Mouse (Mus musculus) inflammation-experienced regulatory T-cells, adult 6 months (primary cell): ENCODE data around the gene Wdr24. TPM values are rescaled to one million over a fixed set of nuclear protein-coding genes. Genes with fewer than 3 reads are reported as not detected.

Experiments
- ATAC-seq: one replicate; pipeline ENCODE4 v1.8.0; 2017
- polyA plus RNA-seq, 3 experiments: library from polyadenylated mRNA; unstranded; fragments of 100-300 nt; shearing (Covaris generic); gene quantifications; one replicate each; pipeline ENCODE4 v1.2.1; 2017

The Wdr24 gene
- polyA plus RNA-seq, 3 experiments from 2014 or later, result 13.8 to 23.4 (median 19.3) TPM

DNA sequence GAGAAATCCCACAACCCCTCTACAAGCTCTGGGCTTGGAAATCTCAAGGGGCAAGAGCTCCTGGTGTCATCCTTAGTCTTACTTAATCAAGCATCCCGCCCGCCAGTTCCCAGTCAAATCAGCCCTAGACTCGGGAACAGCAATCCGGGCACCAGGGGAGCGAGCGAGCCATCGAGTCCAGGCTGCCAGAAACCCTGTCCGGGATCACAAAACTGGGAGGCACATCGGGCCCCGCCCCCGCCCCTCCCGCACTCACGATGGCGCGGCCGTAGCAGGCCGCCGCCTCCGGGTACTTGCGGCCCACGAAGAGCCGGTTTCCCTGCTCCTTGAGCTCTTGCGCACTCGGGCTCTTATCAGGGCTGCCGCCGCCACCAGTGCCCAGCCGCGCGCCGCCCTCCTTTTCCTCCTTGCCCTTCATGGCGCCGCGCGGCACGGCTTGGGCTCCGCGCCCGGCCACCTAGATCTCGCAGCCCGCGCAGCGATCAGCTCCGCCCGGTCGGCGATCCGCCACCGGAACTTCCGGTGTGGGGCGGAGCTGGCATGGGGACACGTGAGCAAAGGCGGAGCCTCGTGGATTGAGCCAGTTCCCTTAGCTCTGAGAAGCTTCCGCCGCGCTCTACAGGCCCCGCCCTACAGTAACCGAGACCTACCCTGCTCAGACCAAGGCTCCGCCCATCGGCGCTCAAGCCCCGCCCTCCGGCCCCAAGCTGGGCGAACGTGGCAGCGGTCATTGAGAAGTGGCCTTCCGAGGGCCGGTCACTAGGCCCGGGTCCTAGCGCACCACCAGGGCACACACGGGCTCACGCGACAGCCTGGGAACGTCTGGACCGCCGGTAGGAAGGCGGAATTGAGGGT is 9.2 kb downstream of the Wdr24 start:
- ATAC-seq, result peak; percentile 95

- no peak for ATAC-seq
Measured at GRCm38 (mm10) chr17:25833291-25833663, 9.8 kb downstream of the Wdr24 start, which contains the start of gene Stub1. Stub1 (minus strand) TSS chr17:25833404.

GRCm38 (mm10) chr17:25833961-25834594 is 10.7 kb downstream of the Wdr24 start:
- no peak for ATAC-seq

DNA sequence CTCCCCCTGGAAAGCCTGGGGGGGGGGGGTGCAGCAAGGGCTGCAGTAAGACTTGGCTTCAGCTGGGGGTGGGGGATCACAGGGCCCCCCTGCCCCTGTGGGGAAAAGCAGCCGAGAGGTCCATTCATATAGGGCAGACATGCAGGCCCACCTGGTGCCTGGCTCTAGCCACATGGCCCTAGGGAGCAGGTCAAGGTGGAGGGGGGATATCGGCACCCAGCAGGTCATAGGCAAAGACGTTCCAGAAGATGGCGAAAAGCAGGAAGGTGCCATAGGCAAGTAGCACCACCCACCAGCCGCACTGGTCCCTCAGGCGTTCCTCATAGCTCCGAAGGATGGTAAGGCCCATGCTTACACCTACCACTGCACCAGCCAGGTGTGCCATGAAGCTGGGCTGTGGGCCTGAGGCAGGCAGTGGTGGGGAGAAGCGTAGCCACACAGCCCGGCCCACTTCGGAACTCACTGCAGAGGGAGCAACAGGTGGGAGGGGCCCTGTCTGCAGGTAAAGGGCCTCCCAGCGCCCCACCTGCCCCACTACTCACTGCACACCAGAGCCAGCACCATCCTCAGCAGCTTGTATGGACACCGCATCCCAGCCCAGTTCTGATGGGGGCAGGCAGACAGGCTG is 11.3 kb downstream of the Wdr24 start:
- no peak for ATAC-seq

- ATAC-seq, result no peak
Measured at GRCm38 (mm10) chr17:25835301-25835700, 11.9 kb downstream of the Wdr24 start.

GRCm38 (mm10) chr17:25835816-25836215 is 12.4 kb downstream of the Wdr24 start:
- ATAC-seq, result no peak

GRCm38 (mm10) chr17:25836397-25837075 is 13.1 kb downstream of the Wdr24 start:
- no peak for ATAC-seq

- no peak for ATAC-seq
Measured at GRCm38 (mm10) chr17:25837076-25837410, 13.6 kb downstream of the Wdr24 start, which contains the start of gene Rhbdl1. Rhbdl1 (minus strand) TSS chr17:25837295.

- no peak for ATAC-seq
Measured at GRCm38 (mm10) chr17:25837533-25837932, 14.1 kb downstream of the Wdr24 start.

- ATAC-seq, result no peak
Measured at GRCm38 (mm10) chr17:25838904-25839303, 15.5 kb downstream of the Wdr24 start.

DNA sequence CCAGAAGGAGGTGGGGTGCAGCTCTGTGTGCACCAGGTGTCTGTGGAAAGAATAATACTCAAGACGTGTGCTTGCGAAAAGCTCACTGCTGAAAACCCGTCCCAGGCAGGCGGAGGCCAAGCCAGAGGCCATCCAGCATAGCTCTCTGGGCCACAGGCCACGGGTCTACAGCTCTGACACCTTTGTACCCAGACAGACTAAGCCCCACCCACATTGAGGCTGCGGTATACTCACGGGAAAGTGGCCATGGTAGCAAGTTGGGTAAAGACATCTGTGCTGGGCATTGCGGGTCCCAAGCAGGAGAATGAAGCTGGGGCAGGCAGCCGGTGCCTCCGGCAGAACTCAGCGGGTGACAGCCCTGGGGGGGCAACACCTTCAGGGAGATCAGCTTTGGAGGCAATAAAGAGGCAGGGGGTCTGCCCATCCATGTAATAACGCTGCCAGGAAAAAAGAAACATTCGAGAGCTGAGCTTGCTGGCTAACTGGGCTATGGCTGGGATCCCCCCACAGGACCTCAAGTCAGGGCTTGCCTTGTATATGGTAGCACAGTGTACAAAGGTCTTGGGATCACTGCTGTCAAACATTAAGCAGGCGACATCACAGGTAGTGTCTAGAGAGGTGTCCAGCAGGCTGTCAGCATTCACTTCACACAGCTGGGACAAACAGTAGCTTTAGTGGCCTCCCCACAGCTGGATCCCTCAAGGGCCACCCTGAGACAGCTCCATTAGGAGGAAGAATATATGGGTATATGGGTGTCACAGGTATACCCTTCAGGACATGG is 16.2 kb downstream of the Wdr24 start:
- ATAC-seq, result no peak

GRCm38 (mm10) chr17:25840519-25840918 is 17.1 kb downstream of the Wdr24 start:
- no peak for ATAC-seq

- ATAC-seq, result no peak
Measured at GRCm38 (mm10) chr17:25841117-25841880, 17.9 kb downstream of the Wdr24 start, which contains the start of gene Gm20683. Gm20683 (minus strand) TSS chr17:25841763.

GRCm38 (mm10) chr17:25842509-25842908 is 19.1 kb downstream of the Wdr24 start:
- ATAC-seq, result no peak

GRCm38 (mm10) chr17:25843122-25843521 is 19.7 kb downstream of the Wdr24 start:
- no peak for ATAC-seq

- peak; percentile 5 for ATAC-seq
Measured at GRCm38 (mm10) chr17:25843636-25844395, 20.4 kb downstream of the Wdr24 start.

- ATAC-seq, result peak; percentile 100
Measured at GRCm38 (mm10) chr17:25844396-25844901, 21.0 kb downstream of the Wdr24 start, which contains the start of gene Rhot2. Rhot2 (minus strand) TSS chr17:25844851.

DNA sequence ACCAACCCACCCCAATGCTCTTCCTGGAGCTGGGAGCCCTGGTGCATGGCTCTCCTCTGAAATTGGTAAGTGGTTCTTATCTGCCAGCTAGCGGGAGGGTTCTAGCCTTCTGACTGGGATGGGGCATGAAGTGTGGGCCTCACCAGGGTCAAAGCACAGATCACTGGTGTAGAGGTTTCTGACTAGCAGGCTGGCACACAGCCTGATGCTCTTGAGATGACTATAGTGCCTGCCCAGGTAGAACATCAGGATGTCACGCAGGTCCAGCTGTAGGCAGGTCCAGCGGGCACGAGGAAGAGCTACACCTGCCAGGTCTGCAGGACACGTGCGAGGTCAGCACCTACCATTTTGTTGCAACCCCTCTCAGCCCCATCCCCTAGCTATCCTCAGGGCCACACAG is 36.8 kb downstream of the Wdr24 start:
- ATAC-seq, result no peak

- ATAC-seq, result peak; percentile 100
Measured at GRCm38 (mm10) chr17:25860832-25861703, 37.6 kb downstream of the Wdr24 start, which contains the start of gene Wdr90. Wdr90 (minus strand) TSS chr17:25861501.
